ENCODE assay signal across 8 mouse cellular contexts in genomic region chr4:48042786-48043701, GRCm38 (mm10). TPM values are rescaled to one million over a fixed set of nuclear protein-coding genes. Genes with fewer than 3 reads are reported as not detected.
DNase-seq lines count a peak whose midpoint lies in the region; ATAC-seq and TF ChIP-seq lines count a peak whose summit lies in the region.

No protein-coding gene starts in this region.

- intact Hi-C loops in heart, postnatal 36 days (cut with DNase I) = loop anchor here (1.0 to 10.0 kb wide), 5 partner anchors 95 to 688 kb away; partner anchors contain the start of genes Alg2, Sec61b and Tgfbr1

- H3K4me3 ChIP-seq in ES-E14 (ENCODE audit: insufficient read depth in 1 of 2, low read depth in 1 of 2, low read length in 2 of 2, poor library complexity in 1 of 2, severe bottlenecking in 1 of 2) = peak overlapping the region; percentile 77
- H3K4me3 ChIP-seq in forebrain, embryonic 16.5 days (replicated peaks; ENCODE audit: low read length) = peak overlapping the region; percentile 84
- H3K4me3 ChIP-seq in lung, embryonic 15.5 days = peak overlapping the region; percentile 77

- under 1% methylated on average over 90 of the region's 105 CpGs for WGBS in forebrain, embryonic 16.5 days
- WGBS in lung, embryonic 15.5 days = under 1% methylated on average over 91 of the region's 105 CpGs

- peak overlapping the region; percentile 97 for H3K4me2 ChIP-seq in forebrain, embryonic 16.5 days (ENCODE audit: low read length)
- H3K4me2 ChIP-seq in lung, embryonic 15.5 days = peak overlapping the region; percentile 94

- ATAC-seq in forebrain, embryonic 16.5 days = peak; percentile 82
- ATAC-seq in lung, embryonic 15.5 days (ENCODE audit: borderline replicate concordance, extremely low read depth, low FRiP score, low TSS enrichment) = peak; percentile 91

- H3K36me3 ChIP-seq in ES-E14 (ENCODE audit: control insufficient read depth, insufficient read depth, low read length, poor library complexity, severe bottlenecking) = no peaks in the 10 kb centered on the region
- no peaks in the 10 kb centered on the region for H3K36me3 ChIP-seq in forebrain, embryonic 16.5 days (ENCODE audit: control insufficient read depth, insufficient read depth)
- no peaks in the 10 kb centered on the region for H3K36me3 ChIP-seq in lung, embryonic 15.5 days

- H3K9me3 ChIP-seq in ES-E14 (ENCODE audit: control insufficient read depth, insufficient read depth, low read depth, low read length) = no peaks in the 10 kb centered on the region
- H3K9me3 ChIP-seq in forebrain, embryonic 16.5 days (ENCODE audit: control insufficient read depth, low read length) = no peaks in the 10 kb centered on the region
- no peaks in the 10 kb centered on the region for H3K9me3 ChIP-seq in lung, embryonic 15.5 days

- in situ Hi-C loops in ES-E14 (cut with MboI; ENCODE audit: low sequenced_read_pairs in 2 of 2, unreplicated experiment in 2 of 2) = loop anchor here in 1 of 2 experiments (25.0 kb wide), 1 partner anchor 1706 kb away; the partner anchor contains the start of gene Foxe1

- H3K27me3 ChIP-seq in forebrain, embryonic 16.5 days (replicated peaks; ENCODE audit: control insufficient read depth, insufficient read depth, low read length) = peaks cover 2% of the 10 kb centered on the region; the same call in 1 of the 2 replicates
- peaks cover 29% of the 10 kb centered on the region for H3K27me3 ChIP-seq in lung, embryonic 15.5 days

- DNase-seq in ES-E14 (ENCODE audit: low read depth, low spot score) = peak; percentile 76
- DNase-seq in cerebellum, adult 11-12 months = peak; percentile 97
- DNase-seq in heart, postnatal 36 days = peak; percentile 92 to 96
- DNase-seq in layer of hippocampus, adult 8-10 months (ENCODE audit: low spot score in 2 of 2) = peak; percentile 94
- DNase-seq in ovary, adult 18-20 months (ENCODE audit: low spot score) = peak; percentile 93
- DNase-seq in thymus, postnatal 0 days (ENCODE audit: low spot score) = peak; percentile 95

- peak overlapping the region; percentile 85 for H3K9ac ChIP-seq in ES-E14 (ENCODE audit: insufficient read depth, low read depth, low read length, poor library complexity, severe bottlenecking)
- peak overlapping the region; percentile 98 for H3K9ac ChIP-seq in forebrain, embryonic 16.5 days (replicated peaks; ENCODE audit: low read depth, low read length)
- peak overlapping the region; percentile 75 for H3K9ac ChIP-seq in lung, embryonic 15.5 days

- no peak overlapping the region for H3K27ac ChIP-seq in ES-E14 (ENCODE audit: insufficient read depth, low read depth, low read length, poor library complexity, severe bottlenecking)
- peak overlapping the region; percentile 99 for H3K27ac ChIP-seq in forebrain, embryonic 16.5 days (ENCODE audit: low read length)
- H3K27ac ChIP-seq in lung, embryonic 15.5 days = peak overlapping the region; percentile 98

- no peaks in the 10 kb centered on the region for H3K4me1 ChIP-seq in ES-E14 (ENCODE audit: control insufficient read depth in 2 of 2, insufficient read depth in 2 of 2, low read length in 2 of 2, poor library complexity in 1 of 2)
- peaks cover 37% of the 10 kb centered on the region for H3K4me1 ChIP-seq in forebrain, embryonic 16.5 days (replicated peaks; ENCODE audit: control insufficient read depth, insufficient read depth, low read length)
- peaks cover 42% of the 10 kb centered on the region for H3K4me1 ChIP-seq in lung, embryonic 15.5 days

TF ChIP-seq in ES-E14, 5 proteins besides CTCF, POLR2A, EP300 and RAD21:
- TF ChIP-seq HCFC1 (IDR thresholded peaks at IDR 0.05; ENCODE audit: borderline replicate concordance, insufficient read depth, low read length) (peak; percentile 41; the same call in 1 of the 2 replicates), MAFK (IDR thresholded peaks at IDR 0.05; ENCODE audit: insufficient read depth, low read depth, low read length) (no peak)

RNA-seq across cellular contexts. Expression of gene Nr4a3, which starts 1.9 kb away (rescaled TPM):
- total RNA-seq in ES-E14 (2012; rRNA removed) = 0.09 TPM in 1 of 2 replicates, not detected in the other
- polyA plus RNA-seq in forebrain, embryonic 16.5 days (2015; fragmentation: Nextera tagmentation; extraction: Ambion mirVana) = 7.7 and 8.8 TPM in 2 replicates
- total RNA-seq in heart, postnatal 36 days (2021) = 10 to 100 TPM in 1 of 2 experiments, 1 to 10 TPM in 1; 2.3 to 12.3 TPM
- 10 to 100 TPM; 49.2 to 68.0 (median 60.0) TPM for total RNA-seq in layer of hippocampus, adult 8-10 months (2022)
- polyA plus RNA-seq in lung, embryonic 15.5 days (2015; fragmentation: Nextera tagmentation; extraction: Ambion mirVana) = 0.06 and 0.11 TPM in 2 replicates
- 1.7 and 2.4 TPM in 2 replicates for polyA plus RNA-seq in thymus, postnatal 0 days (2015; fragmentation: Nextera tagmentation; extraction: Ambion mirVana)
